Mouse (Mus musculus) MEL (cell line): ENCODE measurements around the gene Fbxo21. TPM values are rescaled to one million over a fixed set of nuclear protein-coding genes. Genes with fewer than 3 reads are reported as not detected.

Experiments used
- DNase-seq: peaks from one replicate; pipeline ENCODE4 v3.0.0; 2011; ENCODE audit warnings: low read depth, low spot score
- H3K27ac ChIP-seq: 2 replicates; pipeline ENCODE4 v1.5.1; 2012; ENCODE audit warnings: low read depth, mild to moderate bottlenecking, control low read depth, low read length, moderate library complexity; ENCODE audit not compliant: control insufficient read depth
- H3K27me3 ChIP-seq, 2 experiments: fragments of 150-350 bp in 1 of 2; sonication (generic) in 1 of 2; 2 replicates each; pipeline ENCODE4 v1.6.1; 2012; ENCODE audit warnings: low read length in 2 of 2, mild to moderate bottlenecking in 2 of 2, improper control_type of control experiment in 1 of 2, moderate library complexity in 1 of 2; ENCODE audit not compliant: insufficient read depth in 2 of 2, control insufficient read depth in 1 of 2
- H3K36me3 ChIP-seq, 2 experiments: 2 replicates each; pipeline ENCODE4 v1.6.1; 2012 to 2014; ENCODE audit warnings: low read length in 2 of 2, improper control_type of control experiment in 1 of 2, inconsistent platforms in 1 of 2, mild to moderate bottlenecking in 1 of 2; ENCODE audit not compliant: insufficient read depth in 2 of 2, control insufficient read depth in 1 of 2
- H3K4me1 ChIP-seq, 2 experiments: fragments of 150-350 bp in 1 of 2; sonication (generic) in 1 of 2; 2 replicates each; pipeline ENCODE4 v1.6.1; 2012; ENCODE audit warnings: low read length in 2 of 2, improper control_type of control experiment in 1 of 2, mild to moderate bottlenecking in 1 of 2; ENCODE audit not compliant: insufficient read depth in 2 of 2, control insufficient read depth in 1 of 2
- H3K4me3 ChIP-seq, 2 experiments: fragments of 150-350 bp in 1 of 2; sonication (generic) in 1 of 2; 2 replicates each; pipeline ENCODE4 v1.5.1; 2012; ENCODE audit warnings: low read depth in 2 of 2, low read length in 2 of 2, mild to moderate bottlenecking in 2 of 2, moderate library complexity in 2 of 2, control low read depth in 1 of 2, improper control_type of control experiment in 1 of 2; ENCODE audit not compliant: control insufficient read depth in 1 of 2, insufficient read depth in 1 of 2
- H3K79me2 ChIP-seq: 2 replicates; pipeline ENCODE4 v1.6.1; 2012; ENCODE audit warnings: mild to moderate bottlenecking, low read length, moderate library complexity; ENCODE audit not compliant: control insufficient read depth, poor library complexity, insufficient read depth
- H3K9ac ChIP-seq: 2 replicates; pipeline ENCODE4 v1.6.1; 2012; ENCODE audit warnings: low read depth, mild to moderate bottlenecking, control low read depth, low read length, moderate library complexity; ENCODE audit not compliant: control insufficient read depth, poor library complexity, severe bottlenecking
- H3K9me3 ChIP-seq: fragments of 150-350 bp; sonication (generic); replicated peaks from 2 replicates; pipeline ENCODE4 v1.6.1; 2012; ENCODE audit warnings: mild to moderate bottlenecking, low read length, improper control_type of control experiment, moderate library complexity; ENCODE audit not compliant: insufficient read depth
- BHLHE40 ChIP-seq: IDR thresholded peaks from 2 replicates; pipeline ENCODE4 v1.6.1; 2012; ENCODE audit warnings: low read depth, mild to moderate bottlenecking, inconsistent platforms, low read length, improper control_type of control experiment, borderline replicate concordance
- CHD1 ChIP-seq: IDR thresholded peaks from 2 replicates; pipeline ENCODE4 v1.6.1; 2012; ENCODE audit warnings: low read depth, mild to moderate bottlenecking, inconsistent platforms, low read length, improper control_type of control experiment
- CHD2 ChIP-seq: IDR thresholded peaks from 2 replicates; pipeline ENCODE4 v1.6.1; 2011; ENCODE audit warnings: low read length, improper control_type of control experiment
- ELF1 ChIP-seq: IDR thresholded peaks from 2 replicates; pipeline ENCODE4 v1.6.1; 2014; ENCODE audit warnings: low read depth, mild to moderate bottlenecking, inconsistent platforms, low read length, improper control_type of control experiment, moderate library complexity
- EP300 ChIP-seq, 2 experiments: IDR thresholded peaks; 2 replicates each; pipeline ENCODE4 v1.6.1; 2011; ENCODE audit warnings: improper control_type of control experiment in 2 of 2, low read length in 2 of 2, low read depth in 1 of 2, mild to moderate bottlenecking in 1 of 2
- ETS1 ChIP-seq: IDR thresholded peaks from 2 replicates; pipeline ENCODE4 v1.6.1; 2012; ENCODE audit warnings: low read depth, mild to moderate bottlenecking, inconsistent platforms, low read length, improper control_type of control experiment, moderate library complexity
- GABPA ChIP-seq: IDR thresholded peaks from 2 replicates; pipeline ENCODE4 v1.6.1; 2012; ENCODE audit warnings: low read depth, mild to moderate bottlenecking, inconsistent platforms, low read length, improper control_type of control experiment, moderate library complexity
- GATA1 ChIP-seq: IDR thresholded peaks from 2 replicates; pipeline ENCODE4 v1.6.1; 2011; ENCODE audit warnings: low read depth, low read length, improper control_type of control experiment
- HCFC1 ChIP-seq: IDR thresholded peaks from 2 replicates; pipeline ENCODE4 v1.6.1; 2012; ENCODE audit warnings: low read depth, mild to moderate bottlenecking, inconsistent platforms, low read length, improper control_type of control experiment, moderate library complexity
- JUND ChIP-seq: IDR thresholded peaks from 2 replicates; pipeline ENCODE4 v1.6.1; 2011; ENCODE audit warnings: low read depth, mild to moderate bottlenecking, improper control_type of control experiment, low read length
- KAT2A ChIP-seq: conservative IDR thresholded peaks from 2 replicates; pipeline ENCODE4 v1.6.1; 2012; ENCODE audit warnings: low read depth, low read length, improper control_type of control experiment, inconsistent platforms
- MAFK ChIP-seq: IDR thresholded peaks from 2 replicates; pipeline ENCODE4 v1.6.1; 2011; ENCODE audit warnings: low read depth, mild to moderate bottlenecking, low read length, improper control_type of control experiment, borderline replicate concordance
- MAX ChIP-seq: IDR thresholded peaks from 2 replicates; pipeline ENCODE4 v1.6.1; 2011; ENCODE audit warnings: low read length, improper control_type of control experiment
- MXI1 ChIP-seq: IDR thresholded peaks from 2 replicates; pipeline ENCODE4 v1.6.1; 2011; ENCODE audit warnings: mild to moderate bottlenecking, low read depth, low read length, improper control_type of control experiment
- MYB ChIP-seq: IDR thresholded peaks from 2 replicates; pipeline ENCODE4 v1.6.1; 2011; ENCODE audit warnings: mild to moderate bottlenecking, low read depth, low read length, improper control_type of control experiment
- RAD21 ChIP-seq: IDR thresholded peaks from 2 replicates; pipeline ENCODE4 v1.6.1; 2011; ENCODE audit warnings: mild to moderate bottlenecking, low read depth, low read length, improper control_type of control experiment
- RCOR1 ChIP-seq: IDR thresholded peaks from 2 replicates; pipeline ENCODE4 v1.6.1; 2012; ENCODE audit warnings: low read depth, mild to moderate bottlenecking, inconsistent platforms, low read length, improper control_type of control experiment
- SIN3A ChIP-seq: IDR thresholded peaks from 2 replicates; pipeline ENCODE4 v1.6.1; 2012; ENCODE audit warnings: low read length, improper control_type of control experiment, inconsistent platforms
- TAL1 ChIP-seq: IDR thresholded peaks from 2 replicates; pipeline ENCODE4 v1.6.1; 2012; ENCODE audit warnings: mild to moderate bottlenecking, inconsistent platforms, low read length, moderate library complexity, mixed read lengths
- TCF12 ChIP-seq: IDR thresholded peaks from 2 replicates; pipeline ENCODE4 v1.6.1; 2014; ENCODE audit warnings: low read depth, mild to moderate bottlenecking, inconsistent platforms, low read length, improper control_type of control experiment, moderate library complexity
- USF2 ChIP-seq, 2 experiments: IDR thresholded peaks; 2 replicates each; pipeline ENCODE4 v1.6.1; 2011 to 2012; ENCODE audit warnings: improper control_type of control experiment in 2 of 2, low read length in 2 of 2, borderline replicate concordance in 1 of 2, inconsistent platforms in 1 of 2, low read depth in 1 of 2, mild to moderate bottlenecking in 1 of 2; ENCODE audit not compliant: insufficient read depth in 1 of 2
- ZMIZ1 ChIP-seq: IDR thresholded peaks from 2 replicates; pipeline ENCODE4 v1.6.1; 2012; ENCODE audit warnings: low read depth, mild to moderate bottlenecking, inconsistent platforms, low read length, improper control_type of control experiment, moderate library complexity
- ZNF384 ChIP-seq: IDR thresholded peaks from 2 replicates; pipeline ENCODE4 v1.6.1; 2012; ENCODE audit warnings: low read depth, mild to moderate bottlenecking, inconsistent platforms, low read length, improper control_type of control experiment
- polyA plus RNA-seq, 2 experiments: library from polyadenylated mRNA; stranded (reverse) in 1 of 2; unstranded in 1 of 2; fragments of >175 nt in 1 of 2; fragments of >200 nt in 1 of 2; gene quantifications; 2 replicates each; pipeline versions ENCODE4 v1.2.1 to v1.2.4; 2012; ENCODE audit warnings: low replicate concordance in 2 of 2, low read depth in 1 of 2; ENCODE audit not compliant: insufficient read length in 2 of 2, insufficient read depth in 1 of 2, missing spikeins in 1 of 2
- total RNA-seq: library from RNA; depleted of rRNA; stranded (reverse); fragments of 300-350 nt; gene quantifications from 2 replicates; pipeline ENCODE4 v1.2.3, GENCODE M21; 2012

The Fbxo21 gene
- total and polyA plus RNA-seq, 3 experiments: 10.4 to 20.5 TPM; not detected in 1

GRCm38 (mm10) chr5:117980921-117981320, 4.4 kb downstream of the Fbxo21 start:
- no peak for TF ChIP-seq MYB
- TF ChIP-seq ZNF384: no peak
- no peak for TF ChIP-seq GATA1
- TF ChIP-seq ETS1: no peak
- TF ChIP-seq KAT2A: no peak
- TF ChIP-seq MXI1: no peak
- TF ChIP-seq RCOR1: no peak
- no peak for TF ChIP-seq MAX
- no peak for TF ChIP-seq CHD2
- no peak for TF ChIP-seq HCFC1
- TF ChIP-seq CHD1: no peak
- no peak for TF ChIP-seq RAD21
- no peak for TF ChIP-seq ELF1
- no peak for TF ChIP-seq GABPA
- no peak for TF ChIP-seq MAFK
- no peak for TF ChIP-seq SIN3A
- Histone ChIP-seq H3K36me3 (no peaks in the 10 kb centered on the region), H3K4me1 (peaks cover 0 to 3% of the 10 kb centered on the region in 2 experiments; a peak in 2 of 4 replicates), H3K9me3 (no peaks in the 10 kb centered on the region), H3K4me3 (no peak overlapping the region), H3K27me3 (no peaks in the 10 kb centered on the region), H3K79me2 (peaks cover 9% of the 10 kb centered on the region), H3K27ac (no peak overlapping the region), H3K9ac (no peak overlapping the region)
- no peak for DNase-seq

DNA sequence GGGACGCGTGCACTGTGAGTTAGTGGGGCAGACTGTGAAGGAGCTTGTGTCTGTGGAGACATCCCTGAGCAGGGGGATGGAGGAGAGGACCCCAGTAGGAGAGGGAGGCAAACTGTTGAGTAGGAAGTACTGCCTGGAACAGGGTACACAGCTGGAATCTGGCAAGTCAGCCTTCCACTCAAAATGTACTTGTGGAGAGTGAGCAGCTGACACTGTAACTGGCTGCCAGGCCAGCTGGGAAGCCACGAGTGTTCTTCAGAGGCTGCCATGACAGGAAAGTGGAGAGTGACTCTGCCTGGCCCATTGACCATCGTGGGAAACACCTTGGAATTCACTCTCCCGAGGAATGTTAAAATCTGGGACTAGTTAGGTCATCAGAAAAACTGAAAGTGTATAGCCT, 5.4 kb downstream of the Fbxo21 start:
- Histone ChIP-seq H3K27ac (no peak overlapping the region), H3K4me1 (no peaks in the 10 kb centered on the region), H3K79me2 (peaks cover 6% of the 10 kb centered on the region), H3K9ac (no peak overlapping the region), H3K4me3 (no peak overlapping the region), H3K27me3 (no peaks in the 10 kb centered on the region), H3K9me3 (no peaks in the 10 kb centered on the region), H3K36me3 (no peaks in the 10 kb centered on the region)
- TF ChIP-seq USF2 (IDR thresholded peaks at IDR 0.05; ENCODE audit: borderline replicate concordance in 1 of 2, insufficient read depth in 1 of 2, low read depth in 1 of 2, low read length in 2 of 2): no peak
- TF ChIP-seq ZMIZ1: no peak
- no peak for TF ChIP-seq TCF12
- TF ChIP-seq JUND: no peak
- TF ChIP-seq HCFC1: no peak
- TF ChIP-seq TAL1: no peak
- TF ChIP-seq RAD21: no peak
- no peak for TF ChIP-seq BHLHE40
- no peak for TF ChIP-seq ETS1
- TF ChIP-seq MAFK: no peak
- TF ChIP-seq EP300 (IDR thresholded peaks at IDR 0.05; ENCODE audit: low read depth in 1 of 2, low read length in 2 of 2): no peak
- DNase-seq: no peak
